In the genomic region with DNA sequence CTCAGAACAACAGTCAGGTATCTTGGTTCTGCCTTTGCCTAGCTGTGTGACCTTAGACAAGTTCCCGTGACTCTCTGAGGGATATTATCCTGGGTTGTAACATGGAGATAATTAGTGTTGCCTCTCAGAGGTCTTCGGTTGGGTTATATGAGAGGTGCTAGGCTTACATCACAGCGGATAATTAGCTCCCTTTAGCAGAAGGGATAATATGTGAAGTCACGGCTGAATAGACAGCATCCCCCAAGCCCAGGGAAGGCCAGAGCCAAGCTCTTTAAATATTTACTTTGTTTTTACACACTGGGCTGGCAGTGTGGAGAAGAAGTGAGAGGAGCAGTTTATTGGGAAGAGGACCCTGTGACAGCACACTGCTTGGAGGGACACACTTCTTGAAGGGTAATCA, we compare ENCODE assay signal across 27 mouse cellular contexts.
DNase-seq lines count a peak whose midpoint lies in the region; ATAC-seq and TF ChIP-seq lines count a peak whose summit lies in the region.
"Had no signal": no experiment of that assay in that cellular context is flagged by ENCODE, and none has a peak within 500 bp of the region (broad histone marks: within the 10 kb centered on the region; RNA-seq: fewer than 3 reads in every experiment).

No protein-coding gene starts in this region.

- no peak overlapping the region for H3K4me2 ChIP-seq in forebrain, embryonic 14.5 days (ENCODE audit: low read length)
- no peak overlapping the region for H3K4me2 ChIP-seq in forebrain, embryonic 12.5 days
- no peak overlapping the region for H3K4me2 ChIP-seq in kidney, embryonic 15.5 days
- no peak overlapping the region for H3K4me2 ChIP-seq in kidney, postnatal 0 days (ENCODE audit: low read length)
- H3K4me2 ChIP-seq: embryonic facial prominence, embryonic 13.5 days; embryonic facial prominence, embryonic 15.5 days; forebrain, embryonic 13.5 days had no signal

- ATAC-seq in forebrain, embryonic 14.5 days = no peak
- no peak for ATAC-seq in forebrain, embryonic 12.5 days (ENCODE audit: low FRiP score)
- ATAC-seq in kidney, embryonic 15.5 days (replicated peaks; ENCODE audit: low FRiP score) = peak; percentile 56
- no peak for ATAC-seq in kidney, postnatal 0 days (replicated peaks; ENCODE audit: low FRiP score, low read depth)
- ATAC-seq: CD4-positive, CD25-positive, alpha-beta regulatory T cell, adult 4 months; forebrain, embryonic 13.5 days; forebrain, embryonic 16.5 days had no signal

- H3K9me3 ChIP-seq in forebrain, embryonic 14.5 days (replicated peaks; ENCODE audit: control insufficient read depth, low read length) = no peaks in the 10 kb centered on the region
- H3K9me3 ChIP-seq in forebrain, embryonic 12.5 days = no peaks in the 10 kb centered on the region
- H3K9me3 ChIP-seq in kidney, embryonic 15.5 days (replicated peaks) = no peaks in the 10 kb centered on the region
- H3K9me3 ChIP-seq in kidney, postnatal 0 days (replicated peaks; ENCODE audit: low read length) = no peaks in the 10 kb centered on the region
- H3K9me3 ChIP-seq: embryonic facial prominence, embryonic 13.5 days; embryonic facial prominence, embryonic 15.5 days; forebrain, embryonic 10.5 days; forebrain, embryonic 13.5 days; G1E had no signal

- DNase-seq in forebrain, embryonic 14.5 days (ENCODE audit: low spot score) = peak; percentile 11
- no peak for DNase-seq in kidney, adult 9 months
- DNase-seq in kidney, postnatal 0 days (ENCODE audit: low spot score) = peak; percentile 25
- no peak for DNase-seq in kidney, postnatal 36 days
- DNase-seq in Muller cell, postnatal 12 days (ENCODE audit: inconsistent ontology term) = peak; percentile 1
- no peak for DNase-seq in left cerebral cortex, adult 9 months (ENCODE audit: low spot score in 2 of 2)
- DNase-seq: adrenal gland, adult 2 months; adrenal gland, postnatal 10 days; adrenal gland, postnatal 25 days; B cell, adult 2 months; cerebellum, adult 11 months; cerebellum, adult 18-20 months; cerebellum, adult 8-10 months; cerebellum, adult 9-11 months; cerebellum, postnatal 14 days; cerebellum, postnatal 36 days; embryo, embryonic 11 days had no signal

- no peak for TF ChIP-seq CTCF in kidney, postnatal 0 days (IDR thresholded peaks at IDR 0.05; ENCODE audit: low read depth)

- WGBS in forebrain, embryonic 14.5 days = 21% methylated on average over 4 of the region's 4 CpGs
- 45% methylated on average over 4 of the region's 4 CpGs for WGBS in forebrain, embryonic 12.5 days
- WGBS in kidney, embryonic 15.5 days = 40% methylated on average over 4 of the region's 4 CpGs
- WGBS in kidney, postnatal 0 days = 46% methylated on average over 4 of the region's 4 CpGs

- H3K27me3 ChIP-seq in forebrain, embryonic 14.5 days (replicated peaks; ENCODE audit: control insufficient read depth, insufficient read depth, low read length) = no peaks in the 10 kb centered on the region
- H3K27me3 ChIP-seq in forebrain, embryonic 12.5 days = 0 out of 2 replicates have a peak, but pooled peaks cover 4% of the 10 kb centered on the region
- H3K27me3 ChIP-seq in kidney, embryonic 15.5 days = no peaks in the 10 kb centered on the region
- H3K27me3 ChIP-seq in kidney, postnatal 0 days (ENCODE audit: insufficient read depth, low read length) = no peaks in the 10 kb centered on the region
- H3K27me3 ChIP-seq: embryonic facial prominence, embryonic 13.5 days; embryonic facial prominence, embryonic 15.5 days; forebrain, embryonic 13.5 days had no signal

- H3K36me3 ChIP-seq in forebrain, embryonic 14.5 days (ENCODE audit: control insufficient read depth, insufficient read depth, low read length) = no peaks in the 10 kb centered on the region
- H3K36me3 ChIP-seq in forebrain, embryonic 12.5 days (replicated peaks) = no peaks in the 10 kb centered on the region
- H3K36me3 ChIP-seq in kidney, embryonic 15.5 days = no peaks in the 10 kb centered on the region
- no peaks in the 10 kb centered on the region for H3K36me3 ChIP-seq in kidney, postnatal 0 days (ENCODE audit: insufficient read depth, low read length)
- H3K36me3 ChIP-seq: embryonic facial prominence, embryonic 13.5 days; embryonic facial prominence, embryonic 15.5 days; forebrain, embryonic 10.5 days; G1E had no signal

- no peak overlapping the region for H3K4me3 ChIP-seq in forebrain, embryonic 14.5 days (ENCODE audit: low read depth, low read length)
- H3K4me3 ChIP-seq in forebrain, embryonic 12.5 days (replicated peaks) = no peak overlapping the region
- no peak overlapping the region for H3K4me3 ChIP-seq in kidney, embryonic 15.5 days (replicated peaks)
- H3K4me3 ChIP-seq in kidney, postnatal 0 days (replicated peaks; ENCODE audit: low read depth, low read length) = no peak overlapping the region
- H3K4me3 ChIP-seq: embryonic facial prominence, embryonic 13.5 days; embryonic facial prominence, embryonic 15.5 days; erythroblast, embryonic 14.5 days; forebrain, embryonic 10.5 days; forebrain, embryonic 13.5 days had no signal

- no peak overlapping the region for H3K27ac ChIP-seq in forebrain, embryonic 14.5 days (ENCODE audit: low read depth, low read length)
- no peak overlapping the region for H3K27ac ChIP-seq in forebrain, embryonic 12.5 days
- H3K27ac ChIP-seq in kidney, embryonic 15.5 days = no peak overlapping the region
- no peak overlapping the region for H3K27ac ChIP-seq in kidney, postnatal 0 days
- H3K27ac ChIP-seq: embryonic facial prominence, embryonic 13.5 days; embryonic facial prominence, embryonic 15.5 days; forebrain, embryonic 10.5 days; forebrain, embryonic 13.5 days had no signal

- no peak overlapping the region for H3K9ac ChIP-seq in forebrain, embryonic 14.5 days (ENCODE audit: low read length)
- no peak overlapping the region for H3K9ac ChIP-seq in forebrain, embryonic 12.5 days
- no peak overlapping the region for H3K9ac ChIP-seq in kidney, embryonic 15.5 days
- no peak overlapping the region for H3K9ac ChIP-seq in kidney, postnatal 0 days (ENCODE audit: low read depth, low read length)
- H3K9ac ChIP-seq: embryonic facial prominence, embryonic 13.5 days; embryonic facial prominence, embryonic 15.5 days; forebrain, embryonic 13.5 days had no signal

- H3K4me1 ChIP-seq in forebrain, embryonic 14.5 days (ENCODE audit: control insufficient read depth, insufficient read depth, low read length) = no peaks in the 10 kb centered on the region
- peaks cover 21% of the 10 kb centered on the region for H3K4me1 ChIP-seq in forebrain, embryonic 12.5 days
- H3K4me1 ChIP-seq in kidney, embryonic 15.5 days = peaks cover 13% of the 10 kb centered on the region
- no peaks in the 10 kb centered on the region for H3K4me1 ChIP-seq in kidney, postnatal 0 days (replicated peaks; ENCODE audit: insufficient read depth, low read length)
- H3K4me1 ChIP-seq: embryonic facial prominence, embryonic 13.5 days; embryonic facial prominence, embryonic 15.5 days had no signal

Comparison
In these comparisons a context has a peak if more than half of its experiments do, and no peak if none do; other contexts are left out.
1. DNase-seq: peak in forebrain, embryonic 14.5 days (single experiment), kidney, postnatal 0 days (single experiment) and Muller cell, postnatal 12 days (single experiment); none in kidney, adult 9 months (single experiment), kidney, postnatal 36 days (0 of 2) and left cerebral cortex, adult 9 months (0 of 2).